Comparison of ENCODE assay signal across 7 mouse cellular contexts in the genomic region with DNA sequence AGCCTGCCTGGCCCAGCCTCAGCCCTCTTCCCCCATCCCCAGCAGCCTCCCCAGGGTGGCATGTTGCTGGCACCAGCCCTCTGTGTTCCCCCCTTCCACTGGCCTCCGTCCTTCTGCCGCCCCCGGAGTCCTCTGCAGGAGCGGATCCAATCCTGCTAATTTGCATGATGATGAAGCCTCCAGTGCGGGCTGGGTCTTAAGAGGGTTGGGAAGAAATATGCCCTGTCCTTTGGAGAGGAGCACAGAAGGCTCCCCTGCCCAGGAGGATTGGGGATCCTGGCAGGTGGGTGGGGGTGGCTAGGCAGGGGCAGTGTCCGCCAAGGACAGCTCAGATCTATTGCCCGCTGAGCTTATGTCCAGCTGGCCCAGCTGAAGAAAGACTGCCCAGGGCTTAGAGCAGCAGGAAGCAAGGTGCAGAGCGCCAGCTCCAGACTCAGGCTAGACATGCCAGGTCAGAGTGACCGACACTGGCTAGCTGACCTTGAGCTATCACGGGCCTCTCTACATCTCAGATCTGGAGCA.
DNase-seq lines count a peak whose midpoint lies in the region; ATAC-seq lines count a peak whose summit lies in the region.

No protein-coding gene starts in this region.

- H3K27me3 ChIP-seq in hindbrain, embryonic 14.5 days (ENCODE audit: control insufficient read depth, insufficient read depth, low read length), result no peaks in the 10 kb centered on the region

- ATAC-seq in hindbrain, embryonic 14.5 days (ENCODE audit: low FRiP score), result peak; percentile 73
- ATAC-seq in erythroblast, adult 5-6 weeks (replicated peaks; ENCODE audit: low FRiP score, poor library complexity, severe bottlenecking), result no peak

- H3K4me3 ChIP-seq in hindbrain, embryonic 14.5 days (replicated peaks; ENCODE audit: low read length), result no peak overlapping the region

- H3K36me3 ChIP-seq in hindbrain, embryonic 14.5 days (replicated peaks; ENCODE audit: control insufficient read depth, insufficient read depth), result no peaks in the 10 kb centered on the region

- 11% methylated on average over 10 of the region's 10 CpGs for WGBS in hindbrain, embryonic 14.5 days

- H3K4me1 ChIP-seq in hindbrain, embryonic 14.5 days (replicated peaks; ENCODE audit: control insufficient read depth, insufficient read depth, low read length), result peaks cover 60% of the 10 kb centered on the region

- peak overlapping the region; percentile 2; the same call in 1 of the 2 replicates for H3K4me2 ChIP-seq in hindbrain, embryonic 14.5 days (replicated peaks)

- peak overlapping the region; percentile 87 for H3K27ac ChIP-seq in hindbrain, embryonic 14.5 days

- H3K9me3 ChIP-seq in hindbrain, embryonic 14.5 days (ENCODE audit: control insufficient read depth, low read length), result no peaks in the 10 kb centered on the region

- peak; percentile 30 to 36 for DNase-seq in right cerebral cortex, adult 2 months (ENCODE audit: low spot score in 2 of 2)
- DNase-seq in right cerebral cortex, postnatal 14 days, result no peak
- DNase-seq in cerebellum, postnatal 36 days, result peak; percentile 49
- DNase-seq in hindbrain, embryonic 14.5 days (ENCODE audit: low spot score), result peak; percentile 70
- DNase-seq in right cerebral cortex, postnatal 10 days (ENCODE audit: low spot score in 2 of 2), result peak; percentile 57
- DNase-seq in urinary bladder, postnatal 4 days (ENCODE audit: low spot score in 2 of 2), result no peak

- H3K9ac ChIP-seq in hindbrain, embryonic 14.5 days, result peak overlapping the region; percentile 35; the same call in 1 of the 2 replicates

Comparison
In these comparisons a context has a peak if more than half of its experiments do, and no peak if none do; other contexts are left out.
1. DNase-seq: peak in right cerebral cortex, adult 2 months (2 of 2), cerebellum, postnatal 36 days (2 of 2), hindbrain, embryonic 14.5 days (single experiment) and right cerebral cortex, postnatal 10 days (2 of 2); none in right cerebral cortex, postnatal 14 days (single experiment) and urinary bladder, postnatal 4 days (0 of 2).